Mouse (Mus musculus): ENCODE measurements around the gene Psmc1. TPM values are rescaled to one million over a fixed set of nuclear protein-coding genes. Genes with fewer than 3 reads are reported as not detected.

Gene Psmc1
- polyA plus RNA-seq, 1 experiment from 2014 or later, result 417 TPM

DNA sequence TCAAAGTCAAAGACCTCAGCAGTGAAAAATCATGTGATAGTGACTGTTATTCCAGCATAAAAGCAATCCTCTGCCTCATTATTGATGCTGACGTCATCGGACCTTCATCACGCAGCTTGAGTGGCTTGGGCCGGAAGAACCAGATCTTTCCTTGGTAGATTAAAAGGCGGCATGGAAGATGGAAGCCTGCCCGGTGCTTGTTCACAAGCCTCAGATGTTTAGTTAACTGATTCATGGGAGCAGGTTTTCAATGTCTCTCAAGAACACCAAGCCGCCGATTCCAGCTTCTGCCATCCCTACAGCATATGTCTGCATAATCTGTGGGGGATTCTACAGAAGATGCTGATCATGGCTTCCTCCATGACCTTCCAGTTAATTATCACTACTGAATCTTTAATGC, 57.0 kb downstream of the Psmc1 start:
- DNase-seq (ENCODE audit: low spot score), result no peak
- H3K27me3 ChIP-seq (ENCODE audit: low read depth, poor library complexity, severe bottlenecking), result no peaks in the 10 kb centered on the region
- H3K4me1 ChIP-seq, result peaks cover 17% of the 10 kb centered on the region
- H3K27ac ChIP-seq (replicated peaks), result no peak overlapping the region
- no peak overlapping the region for H3K4me3 ChIP-seq
- H3K9me3 ChIP-seq (replicated peaks), result no peaks in the 10 kb centered on the region
- WGBS, result 87% methylated on average over 8 of the region's 8 CpGs
- H3K36me3 ChIP-seq, result no peaks in the 10 kb centered on the region

DNA sequence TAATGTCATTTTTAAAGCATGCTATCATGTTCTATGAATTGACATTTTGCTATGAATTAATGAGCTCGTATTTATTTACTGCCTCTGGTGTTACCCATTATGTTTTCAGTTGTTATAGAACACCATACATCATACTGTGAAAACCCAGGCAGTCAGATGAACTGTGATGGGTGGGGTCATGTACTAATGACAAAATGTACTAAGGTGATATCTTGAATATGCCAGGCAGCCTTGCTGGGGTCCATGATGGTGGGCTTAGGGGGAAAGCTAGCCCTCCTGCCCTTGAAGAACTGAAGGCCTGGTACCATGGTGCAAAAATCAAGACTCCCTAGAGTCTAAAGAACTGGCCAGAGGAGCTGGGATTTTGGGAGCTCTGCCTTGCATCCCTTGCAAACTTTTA, 57.5 kb downstream of the Psmc1 start:
- H3K36me3 ChIP-seq, result no peaks in the 10 kb centered on the region
- H3K27me3 ChIP-seq (ENCODE audit: low read depth, poor library complexity, severe bottlenecking), result no peaks in the 10 kb centered on the region
- DNase-seq (ENCODE audit: low spot score), result no peak
- 91% methylated on average over 1 of the region's 1 CpGs for WGBS
- H3K4me3 ChIP-seq, result peak overlapping the region; percentile 48; the same call in 1 of the 2 replicates
- H3K9me3 ChIP-seq (replicated peaks), result no peaks in the 10 kb centered on the region
- H3K27ac ChIP-seq (replicated peaks), result peak overlapping the region; percentile 80
- peaks cover 17% of the 10 kb centered on the region for H3K4me1 ChIP-seq

DNA sequence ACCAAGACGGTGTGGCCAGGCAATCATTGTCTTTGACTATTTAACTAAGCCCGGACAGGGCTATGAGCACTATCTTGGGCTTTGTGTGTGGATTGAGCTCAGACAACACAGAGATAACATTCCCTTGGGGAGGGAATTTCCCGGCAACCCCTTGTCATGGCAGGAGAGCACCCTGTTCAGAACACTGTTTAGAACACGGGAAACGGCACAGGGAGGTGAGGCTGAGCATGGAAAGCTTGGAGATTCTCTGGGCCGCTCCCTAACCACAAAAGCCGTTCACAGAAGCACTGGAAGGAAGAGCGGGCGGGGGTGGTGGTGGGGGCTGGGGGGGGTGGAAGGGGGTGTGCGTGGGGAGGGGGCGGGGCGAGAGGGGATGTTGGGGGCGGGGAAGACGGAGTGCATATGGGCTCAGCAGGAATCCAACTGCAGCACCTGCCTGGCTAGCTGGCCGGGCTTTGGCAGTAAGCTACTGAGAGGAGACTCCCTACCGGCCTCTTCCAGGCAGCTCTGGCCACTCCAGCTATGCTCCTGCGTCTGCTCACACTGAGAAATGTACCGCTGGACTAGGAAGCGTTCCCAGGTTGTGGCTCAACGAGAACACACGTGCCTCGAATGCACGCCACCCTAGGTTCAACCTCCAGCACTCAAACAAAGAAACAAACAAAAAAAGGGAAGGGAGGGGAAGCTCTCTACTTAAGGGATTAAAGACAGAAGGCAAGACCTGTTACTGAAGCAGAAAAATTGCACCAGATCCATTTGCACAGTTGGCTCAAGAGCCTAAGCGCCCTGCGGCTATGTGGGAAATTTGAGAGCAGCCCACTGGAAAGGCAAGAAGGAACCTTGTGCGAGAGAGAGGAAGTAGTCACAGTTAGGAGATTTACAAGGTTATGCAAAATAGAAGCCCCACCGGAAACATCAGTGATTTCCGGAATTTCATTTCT, 58.2 kb downstream of the Psmc1 start:
- no peaks in the 10 kb centered on the region for H3K36me3 ChIP-seq
- H3K4me1 ChIP-seq, result peaks cover 17% of the 10 kb centered on the region

DNA sequence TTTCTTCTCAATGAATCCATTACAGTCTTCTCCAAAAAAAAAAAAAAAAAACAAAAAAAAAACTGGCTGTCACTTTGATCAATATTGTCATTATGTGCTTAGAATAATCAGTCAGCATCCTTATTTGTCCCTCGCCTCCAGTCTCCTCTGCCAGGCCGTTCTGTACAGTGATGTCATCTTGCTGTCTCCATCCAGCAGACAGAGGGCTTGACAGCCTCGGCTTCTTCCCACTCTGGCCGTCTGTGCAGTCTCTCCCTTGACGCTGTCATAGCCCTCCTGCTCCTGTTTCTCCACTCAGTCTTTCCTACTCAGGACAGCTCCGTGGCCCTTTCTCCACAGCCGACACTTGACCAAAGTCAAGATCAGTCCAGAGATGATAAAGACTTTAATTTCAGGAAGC, 62.5 kb downstream of the Psmc1 start:
- Histone ChIP-seq H3K9me3 (replicated peaks) (no peaks in the 10 kb centered on the region), H3K27ac (replicated peaks) (no peak overlapping the region), H3K27me3 (ENCODE audit: low read depth, poor library complexity, severe bottlenecking) (no peaks in the 10 kb centered on the region), H3K4me3 (no peak overlapping the region), H3K4me1 (peaks cover 17% of the 10 kb centered on the region), H3K36me3 (no peaks in the 10 kb centered on the region)
- DNase-seq (ENCODE audit: low spot score), result no peak
- 82% methylated on average over 7 of the region's 7 CpGs for WGBS

More for the DNA sequence above, 58.2 kb downstream of the Psmc1 start:
- peak overlapping the region; percentile 80 for H3K27ac ChIP-seq (replicated peaks)
- DNase-seq (ENCODE audit: low spot score), result peak; percentile 54
- H3K9me3 ChIP-seq (replicated peaks), result no peaks in the 10 kb centered on the region
- peak overlapping the region; percentile 48 for H3K4me3 ChIP-seq
- no peaks in the 10 kb centered on the region for H3K27me3 ChIP-seq (ENCODE audit: low read depth, poor library complexity, severe bottlenecking)
- 13% methylated on average over 28 of the region's 28 CpGs for WGBS

Other genes with a start within 250 kb of the Psmc1 start
- gene Efcab11, start 225.7 kb upstream of the Psmc1 start, polyA plus RNA-seq (2016; fragmentation: Nextera tagmentation; extraction: Ambion mirVana), result 24.9 and 27.8 TPM in 2 replicates
- gene Tdp1, start 225.6 kb upstream of the Psmc1 start, polyA plus RNA-seq (2016; fragmentation: Nextera tagmentation; extraction: Ambion mirVana), result 87.1 and 89.7 TPM in 2 replicates
- gene Kcnk13, start 145.7 kb upstream of the Psmc1 start, polyA plus RNA-seq (2016; fragmentation: Nextera tagmentation; extraction: Ambion mirVana), result 0.09 and 0.19 TPM in 2 replicates
- gene Nrde2, start 49.5 kb downstream of the Psmc1 start, polyA plus RNA-seq (2016; fragmentation: Nextera tagmentation; extraction: Ambion mirVana), result 14.1 and 15.1 TPM in 2 replicates
- 1,473 and 1,491 TPM in 2 replicates for gene Calm1, start 89.3 kb downstream of the Psmc1 start, polyA plus RNA-seq (2016; fragmentation: Nextera tagmentation; extraction: Ambion mirVana)

Measured in midbrain, embryonic 10.5 days (tissue).